Mouse (Mus musculus): ENCODE results near the gene Dgkz. TPM values are rescaled to one million over a fixed set of nuclear protein-coding genes. Genes with fewer than 3 reads are reported as not detected.

Dgkz gene
- polyA plus RNA-seq, 1 experiment from 2014 or later, result 34.9 TPM

- Histone ChIP-seq H3K27me3 (ENCODE audit: control insufficient read depth, insufficient read depth, low read length) (no peaks in the 10 kb centered on the region; the same call in 1 of the 2 replicates), H3K27ac (ENCODE audit: low read length) (no peak overlapping the region), H3K4me2 (ENCODE audit: low read depth, low read length) (no peak overlapping the region), H3K36me3 (ENCODE audit: control insufficient read depth, insufficient read depth, low read length) (0 out of 2 replicates have a peak, but pooled peaks cover 2% of the 10 kb centered on the region), H3K9me3 (replicated peaks; ENCODE audit: control insufficient read depth, low read length) (no peaks in the 10 kb centered on the region), H3K9ac (ENCODE audit: low read length) (no peak overlapping the region), H3K4me1 (ENCODE audit: control insufficient read depth, insufficient read depth, low read length) (peaks cover 32% of the 10 kb centered on the region), H3K4me3 (replicated peaks; ENCODE audit: low read length) (no peak overlapping the region)
- WGBS, result 59% methylated on average over 3 of the region's 3 CpGs
- ATAC-seq (ENCODE audit: insufficient read depth, low FRiP score), result no peak
Observed at GRCm38 (mm10) chr2:91929455-91929854, 46.2 kb downstream of the Dgkz start.

GRCm38 (mm10) chr2:91928534-91929350, 46.9 kb downstream of the Dgkz start:
- Histone ChIP-seq H3K9ac (ENCODE audit: low read length) (no peak overlapping the region), H3K27ac (ENCODE audit: low read length) (no peak overlapping the region), H3K4me3 (replicated peaks; ENCODE audit: low read length) (no peak overlapping the region), H3K4me1 (ENCODE audit: control insufficient read depth, insufficient read depth, low read length) (peaks cover 36% of the 10 kb centered on the region), H3K4me2 (ENCODE audit: low read depth, low read length) (no peak overlapping the region), H3K9me3 (replicated peaks; ENCODE audit: control insufficient read depth, low read length) (no peaks in the 10 kb centered on the region), H3K36me3 (ENCODE audit: control insufficient read depth, insufficient read depth, low read length) (no peaks in the 10 kb centered on the region), H3K27me3 (ENCODE audit: control insufficient read depth, insufficient read depth, low read length) (peaks cover 3% of the 10 kb centered on the region)
- ATAC-seq (ENCODE audit: insufficient read depth, low FRiP score), result no peak
- 67% methylated on average over 23 of the region's 23 CpGs for WGBS

GRCm38 (mm10) chr2:91927826-91928533, 47.7 kb downstream of the Dgkz start:
- ATAC-seq (ENCODE audit: insufficient read depth, low FRiP score), result no peak
- peaks cover 31% of the 10 kb centered on the region for H3K4me1 ChIP-seq (ENCODE audit: control insufficient read depth, insufficient read depth, low read length)
- H3K27me3 ChIP-seq (ENCODE audit: control insufficient read depth, insufficient read depth, low read length), result peaks cover 10% of the 10 kb centered on the region
- H3K4me2 ChIP-seq (ENCODE audit: low read depth, low read length), result peak overlapping the region; percentile 41; the same call in 1 of the 2 replicates
- no peaks in the 10 kb centered on the region for H3K9me3 ChIP-seq (replicated peaks; ENCODE audit: control insufficient read depth, low read length)
- 40% methylated on average over 34 of the region's 34 CpGs for WGBS
- no peak overlapping the region for H3K4me3 ChIP-seq (replicated peaks; ENCODE audit: low read length)
- H3K36me3 ChIP-seq (ENCODE audit: control insufficient read depth, insufficient read depth, low read length), result no peaks in the 10 kb centered on the region
- H3K9ac ChIP-seq (ENCODE audit: low read length), result no peak overlapping the region
- H3K27ac ChIP-seq (ENCODE audit: low read length), result no peak overlapping the region

- ATAC-seq (ENCODE audit: insufficient read depth, low FRiP score), result no peak
- 80% methylated on average over 3 of the region's 3 CpGs for WGBS
- Histone ChIP-seq H3K4me2 (ENCODE audit: low read depth, low read length) (peak within 1 kb of the TSS; percentile 41; the same call in 1 of the 2 replicates), H3K9me3 (replicated peaks; ENCODE audit: control insufficient read depth, low read length) (no peaks in the 10 kb centered on the region), H3K4me3 (replicated peaks; ENCODE audit: low read length) (no peak within 1 kb of the TSS), H3K27ac (ENCODE audit: low read length) (no peak within 1 kb of the TSS), H3K27me3 (ENCODE audit: control insufficient read depth, insufficient read depth, low read length) (peaks cover 20% of the 10 kb centered on the region), H3K4me1 (ENCODE audit: control insufficient read depth, insufficient read depth, low read length) (peaks cover 29% of the 10 kb centered on the region), H3K36me3 (ENCODE audit: control insufficient read depth, insufficient read depth, low read length) (no peaks in the 10 kb centered on the region), H3K9ac (ENCODE audit: low read length) (no peak within 1 kb of the TSS)
Observed at GRCm38 (mm10) chr2:91926949-91927348, 48.7 kb downstream of the Dgkz start, which contains the start of gene Chrm4. Gene Chrm4, plus strand, starts transcription at chr2:91927249.

- H3K4me3 ChIP-seq (replicated peaks; ENCODE audit: low read length), result no peak overlapping the region
- no peak overlapping the region for H3K4me2 ChIP-seq (ENCODE audit: low read depth, low read length)
- 72% methylated on average over 15 of the region's 15 CpGs for WGBS
- peaks cover 30% of the 10 kb centered on the region for H3K4me1 ChIP-seq (ENCODE audit: control insufficient read depth, insufficient read depth, low read length)
- no peak for ATAC-seq (ENCODE audit: insufficient read depth, low FRiP score)
- no peak overlapping the region for H3K9ac ChIP-seq (ENCODE audit: low read length)
- no peak overlapping the region for H3K27ac ChIP-seq (ENCODE audit: low read length)
- H3K9me3 ChIP-seq (replicated peaks; ENCODE audit: control insufficient read depth, low read length), result no peaks in the 10 kb centered on the region
- no peaks in the 10 kb centered on the region for H3K36me3 ChIP-seq (ENCODE audit: control insufficient read depth, insufficient read depth, low read length)
- H3K27me3 ChIP-seq (ENCODE audit: control insufficient read depth, insufficient read depth, low read length), result peaks cover 27% of the 10 kb centered on the region
Observed at GRCm38 (mm10) chr2:91925442-91925841, 50.2 kb downstream of the Dgkz start.

GRCm38 (mm10) chr2:91924726-91925125, 50.9 kb downstream of the Dgkz start:
- Histone ChIP-seq H3K9me3 (replicated peaks; ENCODE audit: control insufficient read depth, low read length) (no peaks in the 10 kb centered on the region), H3K4me3 (replicated peaks; ENCODE audit: low read length) (no peak overlapping the region), H3K4me1 (ENCODE audit: control insufficient read depth, insufficient read depth, low read length) (peaks cover 23% of the 10 kb centered on the region), H3K36me3 (ENCODE audit: control insufficient read depth, insufficient read depth, low read length) (no peaks in the 10 kb centered on the region), H3K27ac (ENCODE audit: low read length) (no peak overlapping the region), H3K9ac (ENCODE audit: low read length) (no peak overlapping the region), H3K27me3 (ENCODE audit: control insufficient read depth, insufficient read depth, low read length) (peaks cover 27% of the 10 kb centered on the region), H3K4me2 (ENCODE audit: low read depth, low read length) (no peak overlapping the region)
- WGBS, result 88% methylated on average over 1 of the region's 1 CpGs
- ATAC-seq (ENCODE audit: insufficient read depth, low FRiP score), result no peak

GRCm38 (mm10) chr2:91923415-91924337, 52.0 kb downstream of the Dgkz start:
- Histone ChIP-seq H3K27me3 (ENCODE audit: control insufficient read depth, insufficient read depth, low read length) (peaks cover 27% of the 10 kb centered on the region), H3K4me1 (ENCODE audit: control insufficient read depth, insufficient read depth, low read length) (peaks cover 23% of the 10 kb centered on the region), H3K36me3 (ENCODE audit: control insufficient read depth, insufficient read depth, low read length) (no peaks in the 10 kb centered on the region), H3K9me3 (replicated peaks; ENCODE audit: control insufficient read depth, low read length) (no peaks in the 10 kb centered on the region), H3K4me2 (ENCODE audit: low read depth, low read length) (peak overlapping the region; percentile 89), H3K9ac (ENCODE audit: low read length) (peak overlapping the region; percentile 36), H3K27ac (ENCODE audit: low read length) (no peak overlapping the region), H3K4me3 (replicated peaks; ENCODE audit: low read length) (peak overlapping the region; percentile 58)
- ATAC-seq (ENCODE audit: insufficient read depth, low FRiP score), result no peak
- 4% methylated on average over 54 of the region's 54 CpGs for WGBS

GRCm38 (mm10) chr2:91922586-91923414, 52.9 kb downstream of the Dgkz start:
- Histone ChIP-seq H3K4me3 (replicated peaks; ENCODE audit: low read length) (peak overlapping the region; percentile 58), H3K4me2 (ENCODE audit: low read depth, low read length) (peak overlapping the region; percentile 89), H3K9ac (ENCODE audit: low read length) (no peak overlapping the region), H3K4me1 (ENCODE audit: control insufficient read depth, insufficient read depth, low read length) (peaks cover 19% of the 10 kb centered on the region), H3K9me3 (replicated peaks; ENCODE audit: control insufficient read depth, low read length) (no peaks in the 10 kb centered on the region), H3K27me3 (ENCODE audit: control insufficient read depth, insufficient read depth, low read length) (peaks cover 27% of the 10 kb centered on the region), H3K36me3 (ENCODE audit: control insufficient read depth, insufficient read depth, low read length) (no peaks in the 10 kb centered on the region), H3K27ac (ENCODE audit: low read length) (no peak overlapping the region)
- WGBS, result 3% methylated on average over 37 of the region's 37 CpGs
- ATAC-seq (ENCODE audit: insufficient read depth, low FRiP score), result no peak

Measured in stomach, embryonic 16.5 days (tissue).